Mouse (Mus musculus) liver, postnatal 0 days (tissue): ENCODE measurements at regions not wholly inside any gene's neighbourhood (a gene's known extent, or its start where the extent isn't known, plus 50 kb on each side); places are given as distances from the start of the nearest gene placed in this dataset.

Source experiments
- ATAC-seq: fragments of 200-750 bp; cut with Nextera tagmentation; 2 replicates; pipeline ENCODE4 v1.8.0; 2017; ENCODE audit warnings: mild to moderate bottlenecking, moderate library complexity
- DNase-seq: peaks from one replicate; pipeline ENCODE4 v3.0.0-alpha.2; 2016
- H3K27ac ChIP-seq: fragments of 300-500 bp; sonication (generic); 2 replicates; pipeline ENCODE4 v1.5.1; 2014; ENCODE audit warnings: antibody characterized with exemption, moderate library complexity, mild to moderate bottlenecking, low read depth
- H3K27me3 ChIP-seq: fragments of 300-500 bp; sonication (generic); 2 replicates; pipeline ENCODE4 v1.6.1; 2014; ENCODE audit warnings: low read length, control low read depth, mixed read lengths; ENCODE audit not compliant: insufficient read depth
- H3K36me3 ChIP-seq: fragments of 300-500 bp; sonication (generic); replicated peaks from 2 replicates; pipeline ENCODE4 v1.6.1; 2014; ENCODE audit warnings: mild to moderate bottlenecking, control low read depth, low read length, moderate library complexity, mixed read lengths; ENCODE audit not compliant: insufficient read depth
- H3K4me1 ChIP-seq: fragments of 300-500 bp; sonication (generic); 2 replicates; pipeline ENCODE4 v1.6.1; 2014; ENCODE audit warnings: antibody characterized with exemption, mild to moderate bottlenecking, control low read depth; ENCODE audit not compliant: insufficient read depth
- H3K4me2 ChIP-seq: fragments of 300-500 bp; sonication (generic); 2 replicates; pipeline ENCODE4 v1.6.1; 2014; ENCODE audit warnings: low read depth, mild to moderate bottlenecking, low read length, moderate library complexity, mixed read lengths
- H3K4me3 ChIP-seq: fragments of 300-500 bp; sonication (generic); 2 replicates; pipeline ENCODE4 v1.5.1; 2014; ENCODE audit warnings: low read depth, low read length
- H3K9ac ChIP-seq: fragments of 300-500 bp; sonication (generic); replicated peaks from 2 replicates; pipeline ENCODE4 v1.6.1; 2014; ENCODE audit warnings: mild to moderate bottlenecking, moderate library complexity
- H3K9me3 ChIP-seq: fragments of 300-500 bp; sonication (generic); 2 replicates; pipeline ENCODE4 v1.6.1; 2016; ENCODE audit warnings: mild to moderate bottlenecking, control low read depth, low read length, mixed read lengths
- CTCF ChIP-seq: sonication (generic); IDR thresholded peaks from 2 replicates; pipeline ENCODE4 v1.5.1; 2016; ENCODE audit warnings: antibody characterized with exemption, low read depth
- EP300 ChIP-seq: IDR thresholded peaks from 2 replicates; pipeline ENCODE4 v1.6.1; 2016; ENCODE audit warnings: antibody characterized with exemption, low read depth, mild to moderate bottlenecking
- WGBS: fragments of 180-500 bp; shearing (Covaris S2); extraction: QIAGEN DNeasy Blood & Tissue Kit; methylation state at CpG from one replicate; pipeline ENCODE4 v1.1.7; 2014; ENCODE audit not compliant: insufficient replicate concordance; 5-methylcytosine and 5-hydroxymethylcytosine counted together

DNA sequence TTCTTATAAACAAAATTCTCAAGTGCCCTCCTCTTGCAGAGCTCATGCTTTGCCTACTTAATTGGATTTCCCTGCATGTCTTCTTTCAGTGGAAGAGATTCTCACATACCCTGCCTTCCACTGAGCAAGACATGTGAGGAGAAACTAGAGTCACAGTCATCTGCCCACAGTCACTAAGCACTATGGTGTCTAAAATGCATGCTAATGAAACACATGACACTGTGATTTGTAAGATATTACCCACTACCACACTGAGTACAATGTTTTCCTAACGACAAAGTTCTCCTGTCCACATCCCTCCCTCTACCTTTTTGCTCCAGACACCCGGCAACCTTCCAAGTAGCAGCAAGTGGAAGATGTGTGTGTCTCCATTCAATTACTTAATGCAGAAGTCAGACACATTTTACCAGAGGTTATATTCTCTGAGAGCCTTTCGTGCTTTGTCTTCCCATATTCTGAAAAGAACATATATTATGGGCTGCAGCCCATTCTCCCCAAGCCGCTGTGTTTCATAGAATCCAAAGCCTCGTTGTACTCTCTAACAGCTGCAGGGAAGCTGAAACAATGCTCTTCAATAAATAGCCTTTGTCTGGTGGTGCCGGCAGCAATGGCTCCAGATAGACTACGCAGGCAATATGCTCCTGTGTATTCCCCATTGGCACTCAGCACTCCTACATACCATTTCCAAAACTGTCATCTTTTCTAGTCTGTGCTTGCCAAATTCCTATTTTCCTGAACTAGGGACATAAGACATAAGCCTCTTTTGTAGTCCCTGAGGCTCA, 670.7 kb downstream of the Poteg start:
- 71% methylated on average over 7 of the region's 7 CpGs for WGBS
- ATAC-seq (no peak), DNase-seq (no peak)
- no peak overlapping the region for H3K4me3 ChIP-seq
- H3K27me3 ChIP-seq, result no peaks in the 10 kb centered on the region
- H3K4me2 ChIP-seq, result no peak overlapping the region
- H3K36me3 ChIP-seq, result no peaks in the 10 kb centered on the region
- no peak overlapping the region for H3K27ac ChIP-seq
- H3K4me1 ChIP-seq, result no peaks in the 10 kb centered on the region
- no peaks in the 10 kb centered on the region for H3K9me3 ChIP-seq
- no peak overlapping the region for H3K9ac ChIP-seq
- TF ChIP-seq EP300 (no peak), CTCF (no peak)

DNA sequence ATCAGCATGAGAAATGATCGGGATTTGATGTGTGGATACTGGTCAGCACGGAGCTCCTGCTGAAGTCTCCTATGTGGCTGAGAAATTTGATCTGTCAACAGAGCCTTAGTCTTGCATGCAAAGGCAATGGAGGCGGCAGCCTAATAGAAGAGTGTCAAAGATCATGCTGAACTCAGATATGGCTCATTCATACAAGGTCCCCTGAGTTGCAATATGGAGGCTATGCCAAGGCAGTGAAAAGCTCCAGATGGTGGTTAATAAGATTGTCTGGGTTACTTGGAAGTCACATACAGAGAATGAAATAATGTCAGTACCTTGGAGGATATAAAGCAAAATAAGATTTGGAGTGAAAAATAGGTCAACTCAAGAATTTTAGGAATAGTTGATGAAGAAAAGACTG, 677.6 kb downstream of the Poteg start:
- Histone ChIP-seq H3K9ac (no peak overlapping the region), H3K9me3 (no peaks in the 10 kb centered on the region), H3K36me3 (no peaks in the 10 kb centered on the region), H3K27ac (no peak overlapping the region), H3K4me2 (no peak overlapping the region), H3K27me3 (no peaks in the 10 kb centered on the region), H3K4me3 (no peak overlapping the region), H3K4me1 (no peaks in the 10 kb centered on the region)
- TF ChIP-seq EP300 (no peak), CTCF (no peak)
- ATAC-seq (no peak), DNase-seq (no peak)
- WGBS, result 59% methylated on average over 3 of the region's 3 CpGs

DNA sequence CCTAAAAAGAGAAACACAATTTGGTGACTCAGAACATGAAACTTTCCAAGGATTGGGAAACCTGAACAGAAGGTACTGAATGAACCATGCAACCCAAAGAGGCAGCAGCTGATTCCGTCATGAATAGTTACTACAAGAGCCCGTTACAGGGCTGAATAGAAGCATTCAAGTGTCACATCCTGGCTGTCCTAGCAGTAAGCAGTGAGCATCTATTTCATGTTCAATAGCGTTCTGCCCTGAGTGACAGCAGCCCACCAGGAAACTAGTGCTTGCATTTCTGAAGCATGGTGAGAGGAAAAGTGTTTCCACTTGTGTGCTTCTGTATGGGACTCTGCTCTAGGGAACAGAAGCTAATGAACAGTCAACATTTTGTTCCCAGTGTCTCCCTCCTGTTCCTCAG, 694.4 kb downstream of the Poteg start:
- 72% methylated on average over 3 of the region's 3 CpGs for WGBS
- DNase-seq, result no peak

DNA sequence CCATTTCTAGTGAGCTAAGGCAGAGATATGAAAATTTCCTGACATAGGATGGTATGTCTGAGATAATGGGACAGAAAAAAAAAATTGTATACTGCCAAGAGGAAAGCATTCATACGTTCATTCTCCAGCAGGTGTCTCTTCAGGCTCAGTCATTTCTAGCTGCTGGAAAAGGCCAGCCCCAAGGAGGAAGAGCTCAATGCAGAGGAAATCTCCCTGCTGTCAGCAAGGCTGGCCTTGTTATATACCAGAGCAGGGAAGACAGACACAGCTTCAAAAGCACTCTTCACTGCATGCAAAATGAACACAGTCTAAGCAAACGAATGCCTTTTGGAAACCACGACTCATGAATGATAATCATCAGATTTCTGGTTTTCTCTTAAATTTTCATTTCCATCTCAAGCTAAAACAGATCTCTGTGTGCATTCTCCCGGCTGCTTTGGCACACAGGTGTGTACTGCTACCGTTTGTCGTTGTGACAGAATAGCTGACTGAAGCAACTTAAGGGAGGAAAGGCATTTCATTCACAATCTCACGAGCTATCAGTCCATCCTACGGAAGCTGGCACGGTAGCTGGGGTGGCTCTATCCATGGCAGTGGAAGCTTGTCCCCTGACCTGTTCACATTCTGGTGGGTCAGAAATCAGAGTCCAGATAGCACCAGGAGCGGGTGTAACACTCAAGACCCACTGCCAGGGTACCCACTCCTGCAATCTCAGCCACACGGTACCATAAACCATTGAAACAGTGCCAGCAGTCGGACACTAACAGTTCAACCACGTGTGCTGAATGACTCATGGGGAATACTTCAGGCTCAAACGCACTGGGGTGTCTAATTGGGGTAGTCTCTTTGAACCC, 701.4 kb downstream of the Poteg start:
- Histone ChIP-seq H3K9me3 (no peaks in the 10 kb centered on the region; the same call in 1 of the 2 replicates), H3K9ac (no peak overlapping the region), H3K4me3 (no peak overlapping the region), H3K36me3 (no peaks in the 10 kb centered on the region), H3K27me3 (no peaks in the 10 kb centered on the region), H3K4me1 (no peaks in the 10 kb centered on the region), H3K27ac (no peak overlapping the region), H3K4me2 (no peak overlapping the region)
- TF ChIP-seq EP300 (no peak), CTCF (0 out of 2 replicates have a peak, but pooled peaks have one; percentile 14)
- 65% methylated on average over 14 of the region's 14 CpGs for WGBS
- no peak for ATAC-seq
- no peak for DNase-seq

More for the DNA sequence above, 694.4 kb downstream of the Poteg start:
- Histone ChIP-seq H3K4me1 (no peaks in the 10 kb centered on the region), H3K4me2 (no peak overlapping the region), H3K9ac (no peak overlapping the region), H3K36me3 (no peaks in the 10 kb centered on the region), H3K9me3 (no peaks in the 10 kb centered on the region), H3K27me3 (no peaks in the 10 kb centered on the region), H3K27ac (no peak overlapping the region), H3K4me3 (no peak overlapping the region)
- ATAC-seq, result no peak
- TF ChIP-seq EP300 (no peak), CTCF (no peak)

DNA sequence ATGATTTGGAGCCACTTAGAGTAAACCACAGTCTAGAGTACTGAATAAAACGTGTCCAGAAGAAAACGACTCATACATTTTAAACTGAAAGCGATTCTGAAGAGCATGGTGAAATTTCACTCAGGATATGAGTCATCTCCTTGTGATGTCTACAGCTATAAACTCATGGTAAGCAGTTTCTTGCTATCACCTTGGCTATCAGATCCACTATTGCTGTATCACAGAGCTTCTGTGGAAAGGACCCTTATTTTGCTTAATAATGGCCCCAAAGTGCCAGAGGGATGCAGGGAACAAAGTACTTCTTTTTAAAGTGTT, 701.9 kb downstream of the Poteg start:
- 63% methylated on average over 3 of the region's 3 CpGs for WGBS
- ATAC-seq, result no peak
- no peaks in the 10 kb centered on the region for H3K36me3 ChIP-seq

DNA sequence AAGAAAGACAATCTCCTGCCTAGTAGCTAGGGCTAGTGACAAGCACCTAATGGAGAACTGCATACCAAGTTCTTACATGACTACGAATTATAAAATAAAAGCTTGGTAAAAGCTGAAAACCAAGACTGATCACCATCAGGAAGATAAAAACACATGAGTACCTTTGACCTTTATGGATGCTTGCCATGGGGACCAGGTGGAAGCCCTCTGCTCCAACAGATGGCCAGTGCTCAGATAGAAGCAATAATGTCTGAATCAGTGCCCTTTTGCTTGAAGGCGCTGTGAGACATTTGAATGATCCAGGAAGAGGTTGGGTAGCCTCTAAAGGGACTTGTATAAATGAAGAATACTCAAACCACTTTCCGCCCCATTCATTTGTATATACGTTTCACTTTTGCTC, 713.2 kb downstream of the Poteg start:
- H3K27ac ChIP-seq, result no peak overlapping the region
- H3K9me3 ChIP-seq, result no peaks in the 10 kb centered on the region
- H3K36me3 ChIP-seq, result no peaks in the 10 kb centered on the region
- no peak for TF ChIP-seq CTCF
- no peak for TF ChIP-seq EP300
- no peak overlapping the region for H3K4me2 ChIP-seq
- H3K27me3 ChIP-seq, result no peaks in the 10 kb centered on the region
- no peak overlapping the region for H3K4me3 ChIP-seq
- 75% methylated on average over 4 of the region's 4 CpGs for WGBS
- no peaks in the 10 kb centered on the region for H3K4me1 ChIP-seq
- ATAC-seq (no peak), DNase-seq (no peak)
- H3K9ac ChIP-seq, result no peak overlapping the region

More for the DNA sequence above, 701.9 kb downstream of the Poteg start:
- TF ChIP-seq CTCF (no peak), EP300 (no peak)
- Histone ChIP-seq H3K9me3 (no peaks in the 10 kb centered on the region; the same call in 1 of the 2 replicates), H3K27ac (no peak overlapping the region), H3K27me3 (no peaks in the 10 kb centered on the region), H3K9ac (no peak overlapping the region), H3K4me2 (no peak overlapping the region), H3K4me3 (no peak overlapping the region), H3K4me1 (no peaks in the 10 kb centered on the region)
- DNase-seq, result no peak
